Mouse (Mus musculus): Measurements from ENCODE around the gene Msl1.

DNA sequence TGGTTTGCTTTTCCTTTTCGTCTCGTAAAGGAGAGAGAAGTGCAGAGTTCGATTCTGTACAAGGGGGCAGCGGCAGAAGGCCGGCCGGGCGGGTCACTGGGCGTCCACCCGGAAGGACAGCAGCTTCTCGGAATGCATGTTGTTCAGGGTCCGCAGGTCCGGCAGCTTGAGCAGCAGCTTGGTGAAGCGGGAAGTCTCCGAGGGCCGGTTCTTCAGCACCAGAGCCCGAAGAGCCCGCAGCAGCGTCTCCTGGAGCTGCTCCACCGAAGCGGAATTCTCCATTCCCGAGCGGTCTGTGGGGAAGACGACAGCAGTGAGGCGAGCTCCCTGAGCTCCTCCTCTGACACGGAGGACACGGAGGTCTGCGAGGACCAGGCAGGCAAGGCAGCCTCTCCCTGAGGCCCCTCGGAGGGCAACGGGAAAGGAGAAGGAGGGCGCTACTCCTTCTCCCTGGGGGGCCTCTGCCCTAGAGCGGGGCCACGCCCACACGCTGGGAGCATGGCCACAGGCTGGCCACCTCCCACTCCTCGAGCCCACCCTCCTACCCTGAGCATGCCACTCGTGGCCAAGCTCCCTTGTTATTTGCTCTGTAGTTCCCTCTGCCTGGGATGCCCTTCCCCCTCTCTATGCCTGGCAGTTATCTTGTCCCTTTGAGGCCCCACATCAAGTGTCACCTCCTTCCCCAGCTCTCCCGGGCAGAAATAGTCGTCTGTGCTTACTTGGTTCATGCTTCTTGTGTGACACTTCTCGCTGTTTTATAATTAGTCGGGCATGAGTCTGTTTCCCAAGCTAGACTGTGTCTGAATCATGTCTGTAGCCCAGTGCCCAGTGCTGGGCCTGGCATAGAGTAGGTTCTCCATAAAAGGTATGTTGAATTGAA, 26.9 kb upstream of the Msl1 start:
- TF ChIP-seq POLR2A (IDR thresholded peaks at IDR 0.05; ENCODE audit: insufficient read depth, low read depth, low read length) (no peak), CTCF (IDR thresholded peaks at IDR 0.05; ENCODE audit: insufficient read depth, low read depth, low read length) (no peak)

Data from olfactory bulb, adult 2 months (tissue).